Mouse (Mus musculus) liver, adult 2 months (tissue): ENCODE results near the gene Ero1lb. TPM values are rescaled to one million over a fixed set of nuclear protein-coding genes. Genes with fewer than 3 reads are reported as not detected.

Experiments used
- DNase-seq: peaks from one replicate; pipeline ENCODE4 v3.0.0-alpha.2; 2011; ENCODE audit warnings: low read depth, low spot score; ENCODE audit errors: extremely low read depth
- H3K27ac ChIP-seq: fragments of 200-500 bp; replicated peaks from 2 replicates; pipeline ENCODE4 v1.5.1; 2012; ENCODE audit warnings: low read depth, mild to moderate bottlenecking, control low read depth, inconsistent platforms, low read length; ENCODE audit not compliant: insufficient read depth
- H3K27me3 ChIP-seq: fragments of 200-500 bp; 2 replicates; pipeline ENCODE4 v1.6.1; 2012; ENCODE audit warnings: mild to moderate bottlenecking, moderate library complexity, low read length, inconsistent platforms; ENCODE audit not compliant: control insufficient read depth, insufficient read depth
- H3K36me3 ChIP-seq: fragments of 200-500 bp; 2 replicates; pipeline ENCODE4 v1.6.1; 2012; ENCODE audit warnings: low read length, inconsistent platforms; ENCODE audit not compliant: control insufficient read depth, insufficient read depth
- H3K4me1 ChIP-seq: fragments of 200-500 bp; 2 replicates; pipeline ENCODE4 v1.6.1; 2011; ENCODE audit warnings: low read length; ENCODE audit not compliant: control insufficient read depth, insufficient read depth
- H3K4me3 ChIP-seq: fragments of 200-500 bp; 2 replicates; pipeline ENCODE4 v1.5.1; 2011; ENCODE audit warnings: low read depth, mild to moderate bottlenecking, control low read depth, low read length, moderate library complexity; ENCODE audit not compliant: insufficient read depth
- H3K79me2 ChIP-seq: fragments of 200-500 bp; 2 replicates; pipeline ENCODE4 v1.6.1; 2012; ENCODE audit warnings: inconsistent platforms, mild to moderate bottlenecking, low read length, moderate library complexity; ENCODE audit not compliant: control insufficient read depth, insufficient read depth
- H3K9ac ChIP-seq: fragments of 200-500 bp; 2 replicates; pipeline ENCODE4 v1.6.1; 2012; ENCODE audit warnings: low read depth, mild to moderate bottlenecking, control low read depth, inconsistent platforms, low read length
- CTCF ChIP-seq: fragments of 200-500 bp; IDR thresholded peaks from 2 replicates; pipeline ENCODE4 v1.5.1; 2011; ENCODE audit warnings: low read depth, low read length, control low read depth
- POLR2A ChIP-seq: fragments of 200-500 bp; IDR thresholded peaks from 2 replicates; pipeline ENCODE4 v1.6.1; 2011; ENCODE audit warnings: low read length, control low read depth; ENCODE audit not compliant: insufficient read depth; ENCODE audit errors: extremely low read depth
- WGBS: fragments of 180-500 bp; shearing (Covaris S2); methylation state at CpG from one replicate; pipeline ENCODE4 v1.1.7; 2018; 5-methylcytosine and 5-hydroxymethylcytosine counted together
- polyA plus RNA-seq: library from polyadenylated mRNA; depleted of rRNA; stranded (reverse); fragments of >200 nt; gene quantifications from 2 replicates; pipeline ENCODE4 v1.2.3, GENCODE M21; 2012
- total RNA-seq: library from RNA; depleted of rRNA; stranded (reverse); fragments of >200 nt; gene quantifications from 2 replicates; pipeline ENCODE4 v1.2.3, GENCODE M21; 2014

The Ero1lb gene
- total and polyA plus RNA-seq, 2 experiments: 13.2 to 36.0 TPM

DNA sequence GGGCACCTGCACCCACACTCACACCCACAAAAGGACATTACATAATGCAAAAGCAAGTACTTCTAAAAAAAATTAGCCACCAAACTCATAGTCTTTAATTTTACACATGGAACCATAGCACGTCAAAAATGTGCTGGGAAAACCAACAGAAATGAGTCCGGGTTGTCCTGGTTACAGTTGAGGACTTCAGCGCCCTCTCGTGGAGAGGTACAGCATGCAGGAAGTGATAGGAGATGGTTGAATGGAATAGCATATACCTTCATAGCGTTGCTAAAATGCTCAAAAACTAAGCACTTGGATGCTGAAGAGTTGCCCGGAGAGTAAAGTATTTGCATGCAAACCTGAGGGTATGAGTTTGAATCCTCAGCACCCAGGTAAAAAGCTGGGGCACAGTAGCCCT is 27.7 kb upstream of the Ero1lb start:
- 49% methylated on average over 6 of the region's 6 CpGs for WGBS
- no peak overlapping the region for H3K27ac ChIP-seq
- DNase-seq: peak; percentile 49
- H3K79me2 ChIP-seq: no peaks in the 10 kb centered on the region
- no peaks in the 10 kb centered on the region for H3K27me3 ChIP-seq
- H3K4me1 ChIP-seq: peaks cover 11% of the 10 kb centered on the region
- H3K36me3 ChIP-seq: no peaks in the 10 kb centered on the region
- H3K4me3 ChIP-seq: no peak overlapping the region
- H3K9ac ChIP-seq: no peak overlapping the region
- TF ChIP-seq CTCF: peak; percentile 61; the same call in 1 of the 2 replicates
- no peak for TF ChIP-seq POLR2A

- Histone ChIP-seq H3K27ac (no peak overlapping the region), H3K9ac (no peak overlapping the region), H3K4me3 (no peak overlapping the region), H3K79me2 (no peaks in the 10 kb centered on the region), H3K36me3 (no peaks in the 10 kb centered on the region), H3K27me3 (no peaks in the 10 kb centered on the region), H3K4me1 (peaks cover 17% of the 10 kb centered on the region; the same call in 1 of the 2 replicates)
- 68% methylated on average over 11 of the region's 11 CpGs for WGBS
- DNase-seq: no peak
- TF ChIP-seq CTCF (no peak), POLR2A (no peak)
These were observed 26.0 kb upstream of the Ero1lb start for GRCm38 (mm10) chr13:12539716-12540115.

DNA sequence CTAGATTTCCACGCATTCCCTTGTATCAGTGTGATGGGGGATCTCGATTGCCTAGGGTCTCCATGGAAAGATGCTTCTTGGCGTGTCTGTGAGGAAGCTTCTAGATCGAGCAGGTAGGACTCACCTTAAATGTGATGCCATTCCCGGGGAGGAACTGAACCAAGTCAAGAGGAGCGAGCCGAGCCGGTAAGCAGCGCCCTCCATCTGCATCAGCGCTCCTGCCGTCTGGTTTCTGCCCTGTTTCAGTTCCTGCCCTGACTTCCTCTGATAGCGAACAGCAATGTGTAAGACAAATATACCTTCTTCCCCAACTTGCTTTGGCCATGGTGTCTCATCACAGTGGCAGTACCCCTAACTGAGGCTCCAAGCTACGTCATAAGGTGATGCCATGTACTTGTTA is 25.6 kb upstream of the Ero1lb start:
- WGBS: 79% methylated on average over 13 of the region's 13 CpGs
- H3K27ac ChIP-seq: no peak overlapping the region
- no peaks in the 10 kb centered on the region for H3K36me3 ChIP-seq
- H3K79me2 ChIP-seq: no peaks in the 10 kb centered on the region
- no peaks in the 10 kb centered on the region for H3K27me3 ChIP-seq
- peaks cover 21% of the 10 kb centered on the region for H3K4me1 ChIP-seq
- no peak overlapping the region for H3K4me3 ChIP-seq
- TF ChIP-seq CTCF (no peak), POLR2A (no peak)
- H3K9ac ChIP-seq: no peak overlapping the region
- DNase-seq: no peak

- peak; percentile 96 for DNase-seq
- 15% methylated on average over 23 of the region's 23 CpGs for WGBS
- Histone ChIP-seq H3K27me3 (no peaks in the 10 kb centered on the region), H3K27ac (peak overlapping the region; percentile 57), H3K36me3 (no peaks in the 10 kb centered on the region), H3K9ac (peak overlapping the region; percentile 7; the same call in 1 of the 2 replicates), H3K4me1 (peaks cover 23% of the 10 kb centered on the region), H3K79me2 (no peaks in the 10 kb centered on the region), H3K4me3 (no peak overlapping the region)
- TF ChIP-seq POLR2A (no peak), CTCF (peak; percentile 53; the same call in 1 of the 2 replicates)
These were observed 23.4 kb upstream of the Ero1lb start for GRCm38 (mm10) chr13:12542006-12542981.

DNA sequence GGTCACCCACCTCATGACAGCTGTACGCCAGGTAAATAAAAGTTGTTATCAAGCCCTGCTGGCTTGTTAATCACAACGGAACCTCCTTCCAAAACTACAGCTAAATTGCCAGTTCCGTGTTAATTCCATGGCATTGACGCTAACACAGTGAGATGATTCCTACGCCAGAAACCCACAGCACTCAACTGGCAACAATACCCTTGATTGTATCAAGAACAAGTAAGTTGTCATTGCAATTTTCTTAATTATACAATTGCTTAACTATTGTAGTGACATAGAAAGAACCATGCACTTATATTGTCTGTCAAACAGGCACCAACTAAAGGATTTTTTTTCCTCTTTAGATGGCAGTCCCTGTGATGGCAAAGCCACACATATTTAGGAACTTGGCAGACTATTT is 22.4 kb upstream of the Ero1lb start:
- Histone ChIP-seq H3K9ac (no peak overlapping the region), H3K4me1 (peaks cover 23% of the 10 kb centered on the region), H3K27ac (no peak overlapping the region), H3K36me3 (no peaks in the 10 kb centered on the region), H3K79me2 (no peaks in the 10 kb centered on the region), H3K27me3 (no peaks in the 10 kb centered on the region), H3K4me3 (no peak overlapping the region)
- TF ChIP-seq POLR2A (no peak), CTCF (no peak)
- 81% methylated on average over 5 of the region's 5 CpGs for WGBS
- no peak for DNase-seq
